Mouse (Mus musculus) right cerebral cortex, postnatal 36 days (tissue): ENCODE measurements around the gene Ankrd23.

Source experiments
- DNase-seq, 2 experiments: peaks; one replicate each; pipeline ENCODE4 v3.0.0; 2022; ENCODE audit warnings: low spot score in 2 of 2, mixed read lengths in 1 of 2

The Ankrd23 gene

DNA sequence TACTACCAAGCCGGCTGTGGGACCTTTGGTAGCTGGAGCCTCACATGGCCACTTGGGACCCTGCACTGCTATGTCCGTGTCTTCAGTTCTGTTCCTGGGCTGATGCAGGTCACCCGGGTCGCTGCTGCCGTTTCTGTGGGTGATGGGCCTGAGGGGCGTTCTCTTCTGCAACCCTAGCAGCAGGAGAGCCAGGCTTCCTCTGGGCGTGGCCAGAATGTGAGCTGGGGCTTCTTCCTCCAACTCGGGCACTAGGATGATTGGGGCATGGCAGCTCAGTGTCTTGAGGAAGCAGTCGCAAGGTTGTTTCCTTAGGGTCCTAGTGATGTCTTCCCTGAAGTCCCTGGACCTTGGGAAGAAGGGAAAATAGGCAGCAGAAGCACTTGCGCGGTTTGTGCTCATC is 17.1 kb downstream of the Ankrd23 start:
- DNase-seq, result no peak

DNA sequence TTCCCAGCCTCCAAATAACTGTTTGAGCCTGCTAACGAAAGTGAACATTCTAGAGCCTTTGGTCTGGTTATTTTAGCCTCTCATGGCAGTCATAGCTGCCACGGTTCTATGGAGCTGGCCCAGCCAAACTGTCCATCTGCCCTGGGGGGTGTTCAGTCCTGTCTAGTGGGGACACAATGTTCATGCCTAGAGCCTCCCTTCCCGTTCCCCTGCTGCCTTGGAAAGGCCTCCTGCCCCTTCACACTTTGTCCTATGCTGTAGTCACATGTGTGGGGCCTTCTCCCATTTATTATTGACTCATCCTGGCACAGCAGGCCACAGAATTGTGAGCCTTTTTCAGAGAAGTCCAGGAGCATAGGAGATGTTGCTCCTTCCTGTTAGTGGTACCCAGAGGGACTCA is 18.4 kb downstream of the Ankrd23 start:
- DNase-seq, result no peak

DNA sequence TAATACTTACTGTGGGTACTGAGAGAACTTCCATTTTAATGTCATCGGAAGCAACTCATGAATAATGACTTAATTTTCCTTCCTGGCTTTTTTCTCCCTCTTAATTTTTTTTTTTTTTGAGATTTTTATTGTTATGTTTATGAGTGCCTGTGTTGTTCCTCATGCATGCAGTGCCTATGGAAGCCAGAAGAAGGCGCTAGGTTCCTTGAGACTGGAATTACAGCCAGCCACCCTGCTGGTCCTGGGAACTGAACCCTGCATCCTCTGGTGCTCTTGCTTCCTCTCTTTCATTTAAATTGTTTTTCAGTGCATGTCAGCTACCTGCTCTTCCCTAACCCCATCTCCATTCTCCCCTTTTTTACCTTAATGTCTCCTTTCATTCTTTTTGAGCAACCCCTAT is 23.0 kb downstream of the Ankrd23 start:
- DNase-seq, result no peak

DNA sequence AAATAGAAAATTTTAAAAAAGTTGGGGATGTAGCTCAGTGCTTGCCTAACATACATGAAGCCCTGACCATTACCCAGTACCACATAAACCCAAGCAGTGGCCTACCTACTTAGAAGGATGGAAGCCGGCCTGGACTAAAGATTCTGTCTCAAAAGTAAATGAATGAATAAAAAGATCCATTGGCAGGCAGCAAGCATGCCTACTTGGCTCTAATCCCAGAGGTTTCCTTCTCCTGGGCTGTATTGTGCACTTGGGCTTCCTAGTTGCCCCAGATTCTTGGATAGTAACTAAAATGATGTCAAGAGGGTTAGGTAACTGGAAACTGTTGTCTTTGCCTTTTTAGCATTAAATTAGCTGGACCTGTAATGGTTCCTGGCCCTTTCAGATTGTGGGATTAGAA is 23.4 kb downstream of the Ankrd23 start:
- no peak for DNase-seq

DNA sequence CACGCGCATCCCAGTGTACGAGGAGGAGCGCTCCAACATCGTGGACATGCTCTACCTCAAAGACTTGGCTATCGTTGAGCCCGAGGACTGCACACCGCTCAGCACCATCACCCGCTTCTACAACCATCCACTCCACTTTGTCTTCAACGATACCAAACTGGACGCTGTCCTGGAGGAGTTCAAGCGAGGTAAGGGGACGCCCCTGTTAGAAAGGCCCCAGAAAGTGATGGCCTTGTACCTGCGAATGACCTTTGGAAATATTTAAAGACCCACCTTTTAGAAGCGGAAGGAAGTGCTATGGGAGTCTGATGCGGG is 23.8 kb downstream of the Ankrd23 start:
- DNase-seq, result no peak

DNA sequence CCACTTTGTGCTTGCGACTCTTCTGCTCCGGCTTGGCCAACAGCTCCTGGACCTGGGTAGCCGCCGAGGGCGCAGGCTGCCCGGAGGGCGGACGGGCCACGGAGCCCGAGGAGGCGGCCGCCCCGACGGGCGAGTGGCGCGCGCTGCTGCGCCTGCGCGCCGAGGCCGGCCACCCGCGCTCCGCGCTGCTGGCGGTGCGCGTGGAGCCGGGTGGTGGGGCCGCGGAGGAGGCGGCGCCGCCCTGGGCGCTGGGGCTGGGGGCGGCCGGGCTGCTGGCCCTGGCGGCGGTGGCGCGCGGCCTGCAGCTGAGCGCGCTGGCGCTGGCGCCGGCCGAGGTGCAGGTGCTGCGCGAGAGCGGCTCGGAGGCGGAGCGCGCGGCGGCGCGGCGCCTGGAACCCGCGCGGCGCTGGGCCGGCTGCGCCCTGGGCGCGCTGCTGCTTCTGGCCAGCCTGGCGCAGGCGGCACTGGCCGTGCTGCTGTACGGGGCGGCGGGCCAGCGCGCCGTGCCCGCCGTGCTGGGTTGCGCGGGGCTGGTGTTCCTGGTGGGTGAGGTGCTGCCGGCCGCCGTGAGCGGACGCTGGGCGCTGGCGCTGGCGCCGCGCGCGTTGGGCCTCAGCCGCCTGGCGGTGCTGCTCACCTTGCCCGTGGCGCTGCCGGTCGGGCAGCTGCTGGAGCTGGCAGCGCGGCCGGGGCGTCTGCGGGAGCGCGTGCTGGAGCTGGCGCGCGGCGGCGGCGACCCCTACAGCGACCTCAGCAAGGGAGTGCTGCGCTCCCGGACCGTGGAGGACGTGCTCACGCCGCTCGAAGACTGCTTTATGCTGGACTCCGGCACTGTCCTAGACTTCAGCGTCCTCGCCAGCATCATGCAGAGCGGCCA is 24.4 kb downstream of the Ankrd23 start:
- peak; percentile 39 to 49 for DNase-seq

DNA sequence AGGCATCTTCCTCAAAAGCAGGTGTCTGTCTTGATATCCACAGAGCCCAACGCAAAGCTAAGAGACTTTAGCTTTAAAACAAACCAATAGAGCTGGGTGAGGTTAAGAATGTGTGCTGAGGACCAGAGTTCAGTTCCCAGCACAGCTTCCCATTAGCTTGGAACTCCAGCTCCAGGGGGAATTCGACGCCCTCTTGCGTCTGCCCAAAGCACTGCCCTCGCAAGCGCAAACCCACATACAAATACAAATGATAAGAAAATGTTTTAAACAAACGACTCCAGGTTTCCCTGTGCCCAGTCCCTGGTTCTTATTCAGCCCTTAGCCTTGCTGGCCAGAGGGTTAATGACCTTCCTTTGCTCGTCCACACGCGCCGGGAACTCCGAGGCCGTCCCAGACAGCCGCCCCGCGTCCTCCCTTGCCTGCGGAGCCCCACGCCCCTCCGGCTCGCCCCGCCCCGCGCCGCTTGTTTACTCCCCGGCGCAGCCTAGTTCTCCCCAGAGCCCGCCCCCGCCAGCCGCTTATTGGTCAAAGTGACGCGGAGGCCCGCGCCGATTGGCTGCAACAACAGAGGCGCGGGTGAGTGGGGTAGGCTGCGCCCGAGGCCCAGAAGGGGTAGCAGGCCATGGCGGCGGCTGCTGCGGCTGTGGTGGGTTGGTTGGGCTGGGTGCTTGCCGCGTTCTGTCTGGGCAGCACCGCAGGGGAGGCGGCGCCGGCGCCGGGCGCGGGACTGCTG is 25.2 kb downstream of the Ankrd23 start, which contains the start of gene Cnnm3:
Cnnm3 (plus strand) TSS at position 579 of the 733 bp plus-strand sequence.
- peak; percentile 98 for DNase-seq

DNA sequence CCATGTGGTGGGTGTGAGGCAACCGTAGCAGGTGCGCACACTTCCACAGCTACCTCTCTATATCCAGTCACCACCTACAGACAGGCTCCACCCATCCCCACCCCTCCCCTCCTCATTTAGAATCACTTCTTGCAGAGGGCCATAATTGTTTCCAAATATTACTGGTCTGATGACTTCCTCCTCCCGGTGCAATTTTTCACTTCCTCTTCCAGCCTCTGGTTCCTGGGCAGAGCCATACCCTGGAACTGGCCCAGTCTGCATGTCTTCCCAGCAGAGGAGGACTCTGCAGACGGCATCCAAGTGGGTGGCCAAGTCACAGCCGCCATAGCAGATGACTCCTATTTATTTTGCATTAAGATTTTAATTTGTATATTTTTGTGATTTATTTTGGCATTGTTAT is 28.4 kb downstream of the Ankrd23 start:
- no peak for DNase-seq

DNA sequence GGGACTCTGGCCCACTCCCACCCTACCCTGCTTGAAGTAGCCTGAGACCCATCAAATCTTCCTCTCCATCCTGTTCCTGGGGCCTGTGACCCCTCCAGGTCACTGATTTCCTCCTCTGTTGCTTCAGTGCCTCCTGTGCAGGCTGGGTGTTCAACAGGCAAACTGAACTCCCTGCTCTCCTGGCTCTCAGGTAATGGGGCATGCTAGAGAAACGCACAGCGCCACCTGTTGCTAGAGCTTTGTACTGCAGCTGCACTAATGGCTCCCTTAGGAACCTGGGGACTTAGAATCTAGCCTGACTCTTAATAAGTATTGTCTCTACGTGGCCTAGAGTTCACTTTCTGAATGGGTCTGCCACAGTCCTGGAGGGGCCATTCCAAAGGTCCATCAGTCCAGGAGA is 35.4 kb downstream of the Ankrd23 start:
- no peak for DNase-seq

DNA sequence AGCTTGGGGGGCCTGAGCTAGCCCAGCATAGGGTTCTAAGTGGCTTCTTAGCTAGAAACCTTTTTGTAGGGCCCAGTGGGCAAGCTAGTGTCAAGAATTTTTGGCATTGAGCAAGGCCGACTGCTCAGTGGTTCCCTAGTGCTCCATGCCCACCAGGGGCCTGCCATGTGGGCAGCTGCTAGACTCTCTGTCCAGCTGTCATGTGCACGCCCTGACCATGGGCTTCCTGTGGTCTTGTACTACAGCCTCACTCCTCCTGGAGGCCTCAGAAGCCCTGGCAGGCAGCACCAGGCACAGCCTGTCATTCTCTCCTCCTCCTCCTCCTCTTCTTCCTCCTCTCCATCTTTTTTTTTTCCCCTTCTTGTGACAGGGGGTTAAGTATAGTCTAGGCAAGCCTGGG is 39.4 kb downstream of the Ankrd23 start:
- DNase-seq, result no peak

DNA sequence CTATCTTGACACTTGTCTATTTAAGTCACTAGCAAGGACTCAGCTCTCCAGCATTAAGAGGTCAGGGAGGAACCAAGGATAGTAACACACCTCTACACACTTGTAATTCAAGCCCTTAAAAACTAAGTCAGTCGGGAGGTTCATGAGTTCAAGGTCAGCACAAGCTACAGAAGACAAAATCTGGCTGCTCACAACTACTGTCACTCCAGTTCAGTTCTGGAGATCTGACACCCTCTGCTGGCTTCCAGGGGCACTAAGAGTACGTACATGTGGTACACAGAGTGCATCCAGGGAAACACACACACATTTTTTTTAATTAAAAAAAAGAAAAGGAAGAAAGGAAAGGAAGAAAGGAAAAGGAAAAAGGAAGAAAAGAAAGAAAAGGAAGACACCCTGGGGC is 40.0 kb downstream of the Ankrd23 start:
- no peak for DNase-seq

DNA sequence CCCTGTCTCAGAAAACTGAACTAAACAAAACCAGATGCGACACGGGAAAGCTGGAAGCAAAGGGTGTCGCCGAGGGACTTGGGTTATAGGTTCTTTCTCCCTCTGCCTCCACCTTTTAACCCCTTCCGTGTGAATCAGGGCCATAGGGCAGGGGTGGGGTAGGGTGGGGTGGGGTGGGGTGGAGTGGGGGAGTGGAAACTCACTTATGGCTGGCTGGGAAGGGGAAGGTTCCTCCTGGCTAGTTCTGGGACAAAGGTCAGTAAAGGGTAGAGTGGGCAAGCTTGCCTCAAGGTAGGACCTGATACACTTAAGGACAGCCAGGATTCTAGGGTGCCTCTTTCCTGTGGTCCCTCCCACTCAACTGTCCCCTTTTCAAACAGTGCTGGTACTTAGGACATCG is 43.4 kb downstream of the Ankrd23 start:
- DNase-seq, result no peak

DNA sequence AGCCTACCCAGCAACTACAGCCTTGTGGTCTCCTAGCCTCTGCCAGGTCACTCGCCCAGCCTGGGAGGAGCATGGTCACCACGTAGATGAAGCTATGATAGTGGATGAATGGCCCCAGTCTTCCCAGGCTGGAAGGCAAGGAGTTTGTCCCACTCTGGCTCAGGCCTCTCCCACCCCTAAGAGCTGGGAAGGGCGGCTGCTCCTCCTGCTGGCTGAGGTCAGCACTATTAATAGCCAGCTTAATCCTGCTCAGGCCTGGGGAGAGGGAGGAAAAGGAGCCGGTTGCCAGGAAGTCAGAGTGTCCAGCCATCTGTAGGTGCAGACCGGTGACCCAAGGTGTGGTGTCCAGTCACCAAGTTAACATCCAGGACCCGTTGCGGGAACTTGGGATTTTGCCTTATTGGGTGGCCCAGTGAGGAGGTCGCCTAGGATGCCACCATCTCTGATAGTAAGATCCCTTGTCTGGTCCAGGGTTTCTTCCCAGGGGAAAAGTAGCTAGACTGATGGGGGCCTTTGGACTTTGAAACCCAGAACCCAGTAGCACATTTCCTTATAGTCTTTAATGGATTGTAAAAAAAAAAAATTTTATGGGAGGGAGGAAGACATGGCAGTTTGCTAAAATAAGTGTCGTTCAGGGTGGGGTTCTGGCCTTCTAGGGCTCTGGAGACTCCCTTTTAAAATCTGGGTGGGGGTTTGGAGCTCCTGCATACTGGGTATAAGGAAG is 44.1 kb downstream of the Ankrd23 start:
- no peak for DNase-seq

DNA sequence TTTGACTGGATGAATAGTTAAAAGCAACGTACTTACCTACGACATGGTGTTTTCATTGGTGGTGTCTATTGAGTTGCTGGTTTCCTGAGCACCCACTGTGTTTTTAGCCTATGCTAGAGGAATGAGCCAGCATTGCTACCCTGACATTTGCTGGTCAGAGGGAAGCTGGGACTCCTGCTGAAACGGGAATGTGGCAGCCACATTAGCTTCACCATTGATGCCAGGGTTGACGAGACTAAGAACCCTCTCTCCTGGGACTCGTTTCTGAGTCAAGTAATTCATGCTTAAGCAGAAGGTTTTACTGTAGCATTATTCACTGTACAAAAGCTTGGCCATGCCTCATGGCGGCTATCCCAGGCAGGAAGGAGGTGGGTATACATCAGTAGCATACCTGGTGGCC is 47.0 kb downstream of the Ankrd23 start:
- DNase-seq, result no peak

DNA sequence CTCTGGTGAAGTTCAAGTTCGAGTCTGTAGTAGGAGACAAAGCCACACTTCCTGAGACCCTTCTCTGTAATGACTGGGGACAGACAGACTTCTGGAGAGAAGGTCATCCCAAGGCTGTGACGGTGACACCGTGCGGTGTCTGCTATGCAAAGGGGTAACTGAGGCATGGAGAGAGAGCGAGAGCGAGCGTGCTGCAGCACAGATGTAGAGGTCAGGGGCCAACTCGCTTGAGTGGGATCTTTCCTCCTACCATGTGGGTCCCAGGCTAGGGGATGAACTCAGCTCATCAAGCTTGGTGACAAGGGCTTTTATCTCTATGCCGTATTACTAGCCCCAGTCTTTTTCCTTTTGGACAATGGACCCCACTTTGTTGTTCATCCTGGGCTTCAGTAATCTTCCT is 49.6 kb downstream of the Ankrd23 start:
- DNase-seq, result no peak

DNA sequence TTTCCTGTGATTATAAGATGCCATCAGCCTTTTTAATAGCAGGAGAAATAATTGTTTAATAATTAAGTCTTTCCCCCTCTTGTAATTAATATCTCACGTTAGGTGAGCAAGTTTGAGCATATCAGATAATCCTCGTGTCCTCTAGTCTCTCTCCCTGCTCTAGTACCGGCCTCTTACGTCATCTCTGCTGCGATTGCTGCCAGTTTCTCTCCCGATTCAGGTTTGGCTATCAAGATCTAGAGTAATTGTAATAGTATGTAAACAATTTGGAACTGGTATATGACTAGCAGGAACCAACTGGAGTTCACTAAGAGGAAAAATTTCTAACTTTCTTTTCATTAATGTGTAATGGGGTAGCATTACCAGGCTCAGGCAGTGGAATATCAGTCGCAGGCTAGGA is 51.6 kb downstream of the Ankrd23 start:
- DNase-seq, result no peak

DNA sequence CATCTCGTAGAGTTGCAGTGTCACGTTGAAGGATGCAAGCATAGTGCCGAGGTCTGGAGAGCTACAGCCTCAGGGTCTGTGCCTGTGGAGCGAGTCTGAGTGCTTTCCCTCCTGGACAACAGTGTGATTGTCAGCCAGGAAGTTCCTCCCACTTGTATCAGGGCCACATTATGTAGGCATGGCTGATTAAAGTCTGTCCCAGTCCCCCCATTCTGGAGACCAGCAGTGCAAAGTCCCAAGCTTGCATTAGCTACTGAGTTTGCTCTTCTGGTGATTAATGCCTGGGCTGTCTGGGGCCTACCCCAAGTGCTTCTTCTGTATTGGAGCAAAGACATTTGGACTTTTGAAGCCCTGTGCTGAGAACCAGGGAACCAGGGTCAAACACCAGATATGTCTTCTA is 52.9 kb downstream of the Ankrd23 start:
- DNase-seq, result no peak
